Mouse (Mus musculus) olfactory bulb, adult 2 months (tissue): ENCODE data around the gene Fam163a.

ENCODE experiments used
- CTCF ChIP-seq: fragments of 200-500 bp; IDR thresholded peaks from 2 replicates; pipeline ENCODE4 v1.5.1; 2012; ENCODE audit warnings: low read depth, mild to moderate bottlenecking, low read length, moderate library complexity; ENCODE audit not compliant: insufficient read depth
- POLR2A ChIP-seq: fragments of 200-500 bp; IDR thresholded peaks from 2 replicates; pipeline ENCODE4 v1.6.1; 2012; ENCODE audit warnings: mild to moderate bottlenecking, low read depth, low read length, moderate library complexity; ENCODE audit not compliant: insufficient read depth

DNA sequence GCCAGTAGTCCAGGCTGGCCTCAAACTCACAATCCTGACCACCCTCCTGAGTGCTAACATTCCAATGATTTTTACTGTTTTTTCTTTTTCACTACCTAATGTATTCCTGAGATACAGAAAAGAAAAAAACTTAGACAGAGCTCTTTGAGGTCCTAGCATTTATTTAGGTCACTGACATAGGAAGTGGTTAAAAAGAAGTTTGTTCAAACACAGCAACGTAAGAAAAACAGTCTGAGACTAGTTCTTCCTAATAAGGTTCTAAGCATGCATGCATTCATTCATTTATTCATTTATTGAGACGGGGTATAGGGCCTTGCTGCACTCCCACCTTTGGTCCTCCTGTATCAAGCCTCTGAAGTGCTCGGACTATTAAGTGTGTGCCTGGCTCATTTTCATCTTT lies 177.0 kb downstream of the Fam163a start:
- no peak for TF ChIP-seq POLR2A
- no peak for TF ChIP-seq CTCF
